In genomic region chr13:107847179-107848012, GRCm38 (mm10) we compare ENCODE assay signal across 9 mouse cellular contexts.
DNase-seq lines count a peak whose midpoint lies in the region; ATAC-seq and TF ChIP-seq lines count a peak whose summit lies in the region.
"Had no signal": no experiment of that assay in that cellular context is flagged by ENCODE, and none has a peak within 500 bp of the region (broad histone marks: within the 10 kb centered on the region; RNA-seq: fewer than 3 reads in every experiment).

No protein-coding gene starts in this region.

- H3K36me3 ChIP-seq in CH12.LX (replicated peaks in 1 of 2; ENCODE audit: control insufficient read depth in 1 of 2, insufficient read depth in 1 of 2, low read length in 1 of 2): no peaks in the 10 kb centered on the region
- no peaks in the 10 kb centered on the region for H3K36me3 ChIP-seq in hindbrain, embryonic 16.5 days (ENCODE audit: control insufficient read depth, insufficient read depth, low read length)
- H3K36me3 ChIP-seq in liver, postnatal 0 days (replicated peaks; ENCODE audit: insufficient read depth, low read length): no peaks in the 10 kb centered on the region
- H3K36me3 ChIP-seq in small intestine, adult 2 months (ENCODE audit: control insufficient read depth, insufficient read depth, low read length): no peaks in the 10 kb centered on the region

- 0 out of 2 replicates have a peak overlapping the region, but pooled peaks have one; percentile 4 for H3K4me2 ChIP-seq in CH12.LX (ENCODE audit: insufficient read depth, low read depth, poor library complexity, severe bottlenecking)
- peak overlapping the region; percentile 45 for H3K4me2 ChIP-seq in hindbrain, embryonic 16.5 days (ENCODE audit: low read length)
- peak overlapping the region; percentile 38 for H3K4me2 ChIP-seq in liver, postnatal 0 days (ENCODE audit: low read depth, low read length)

- peak; percentile 28; the same call in 1 of the 2 replicates for ATAC-seq in common myeloid progenitor, adult 5-6 weeks (replicated peaks; ENCODE audit: low read depth, poor library complexity, severe bottlenecking)
- peak; percentile 19; the same call in 1 of the 2 replicates for ATAC-seq in hindbrain, embryonic 16.5 days
- no peak for ATAC-seq in liver, postnatal 0 days
- ATAC-seq in erythroblast, adult 5-6 weeks (replicated peaks; ENCODE audit: low FRiP score, poor library complexity, severe bottlenecking): no peak

- TF ChIP-seq RAD21 in CH12.LX (IDR thresholded peaks at IDR 0.05; ENCODE audit: low read depth, low read length): no peak

- no peaks in the 10 kb centered on the region for H3K9me3 ChIP-seq in CH12.LX (replicated peaks; ENCODE audit: low read length)
- H3K9me3 ChIP-seq in hindbrain, embryonic 16.5 days (ENCODE audit: control insufficient read depth, low read length): no peaks in the 10 kb centered on the region
- H3K9me3 ChIP-seq in liver, postnatal 0 days (ENCODE audit: low read length): no peaks in the 10 kb centered on the region

- no peaks in the 10 kb centered on the region for H3K27me3 ChIP-seq in CH12.LX (replicated peaks)
- no peaks in the 10 kb centered on the region for H3K27me3 ChIP-seq in hindbrain, embryonic 16.5 days (replicated peaks; ENCODE audit: control insufficient read depth, insufficient read depth, low read length)
- no peaks in the 10 kb centered on the region for H3K27me3 ChIP-seq in liver, postnatal 0 days (ENCODE audit: insufficient read depth, low read length)
- no peaks in the 10 kb centered on the region for H3K27me3 ChIP-seq in small intestine, adult 2 months (ENCODE audit: control insufficient read depth, insufficient read depth, low read length)

- no peak overlapping the region for H3K4me3 ChIP-seq in CH12.LX (replicated peaks in 1 of 3; ENCODE audit: low read depth in 2 of 3, low read length in 2 of 3, poor library complexity in 1 of 3)
- no peak overlapping the region for H3K4me3 ChIP-seq in hindbrain, embryonic 16.5 days (ENCODE audit: low read length)
- no peak overlapping the region for H3K4me3 ChIP-seq in liver, postnatal 0 days (ENCODE audit: low read depth, low read length)
- H3K4me3 ChIP-seq in small intestine, adult 2 months (ENCODE audit: low read depth, low read length): peak overlapping the region; percentile 47

- DNase-seq in CH12.LX (ENCODE audit: extremely low read depth): peak; percentile 61
- DNase-seq in liver, postnatal 0 days: no peak
- no peak for DNase-seq in thymus, postnatal 25 days
- no peak for DNase-seq in layer of hippocampus, postnatal 10 days (ENCODE audit: low spot score in 2 of 2)

- TF ChIP-seq POLR2A in CH12.LX (IDR thresholded peaks at IDR 0.05; ENCODE audit: low read depth, low read length): no peak
- TF ChIP-seq POLR2A in small intestine, adult 2 months (IDR thresholded peaks at IDR 0.05; ENCODE audit: low read depth, low read length): no peak

- dilution Hi-C loops in CH12.LX (cut with MboI; ENCODE audit: extremely low pct_ligation_motif_present, extremely low pct_unique_long_range_greater_than_20kb, low sequenced_read_pairs): no loop called here

- H3K4me1 ChIP-seq in CH12.LX (ENCODE audit: control insufficient read depth in 1 of 2, insufficient read depth in 2 of 2): peaks cover 10 to 41% of the 10 kb centered on the region in 2 experiments
- peaks cover 38% of the 10 kb centered on the region for H3K4me1 ChIP-seq in hindbrain, embryonic 16.5 days (ENCODE audit: control insufficient read depth, insufficient read depth, low read depth, low read length)
- peaks cover 7% of the 10 kb centered on the region for H3K4me1 ChIP-seq in liver, postnatal 0 days (ENCODE audit: insufficient read depth)
- peaks cover 7% of the 10 kb centered on the region for H3K4me1 ChIP-seq in small intestine, adult 2 months (ENCODE audit: control insufficient read depth, insufficient read depth, insufficient read length, low read length)

- TF ChIP-seq CTCF in CH12.LX (conservative IDR thresholded peaks at IDR 0.05 in 1 of 2, IDR thresholded peaks at IDR 0.05 in 1 of 2; ENCODE audit: low read depth in 2 of 2, low read length in 2 of 2): no peak
- TF ChIP-seq CTCF in liver, postnatal 0 days (IDR thresholded peaks at IDR 0.05; ENCODE audit: low read depth): no peak
- no peak for TF ChIP-seq CTCF in small intestine, adult 2 months (IDR thresholded peaks at IDR 0.05; ENCODE audit: extremely low read depth, insufficient read length, insufficient replicate concordance, low read depth, low read length)

- no peak; the same call in 1 of the 2 replicates for TF ChIP-seq EP300 in CH12.LX (IDR thresholded peaks at IDR 0.05; ENCODE audit: low read length)
- TF ChIP-seq EP300 in liver, postnatal 0 days (IDR thresholded peaks at IDR 0.05; ENCODE audit: low read depth): no peak

- H3K9ac ChIP-seq in CH12.LX (ENCODE audit: insufficient read depth, low read depth): no peak overlapping the region
- H3K9ac ChIP-seq in hindbrain, embryonic 16.5 days (ENCODE audit: low read depth, low read length): peak overlapping the region; percentile 36
- H3K9ac ChIP-seq in liver, postnatal 0 days (replicated peaks): no peak overlapping the region

- no peak overlapping the region for H3K27ac ChIP-seq in CH12.LX (ENCODE audit: insufficient read depth, low read depth)
- peak overlapping the region; percentile 29; the same call in 1 of the 2 replicates for H3K27ac ChIP-seq in hindbrain, embryonic 16.5 days (ENCODE audit: low read depth, low read length)
- no peak overlapping the region for H3K27ac ChIP-seq in liver, postnatal 0 days (ENCODE audit: low read depth)
- peak overlapping the region; percentile 74 for H3K27ac ChIP-seq in small intestine, adult 2 months (ENCODE audit: insufficient read depth, low read depth, low read length)
- H3K27ac ChIP-seq: macrophage had no signal

- in situ Hi-C loops in CH12.LX (cut with MboI; ENCODE audit: low pct_ligation_motif_present, low pct_unique_long_range_greater_than_20kb, low sequenced_read_pairs): no loop called here

- H3K79me2 ChIP-seq in CH12.LX (replicated peaks; ENCODE audit: control insufficient read depth, extremely low read depth, insufficient read depth, poor library complexity, severe bottlenecking): 0 out of 2 replicates have a peak, but pooled peaks cover 5% of the 10 kb centered on the region

- WGBS in hindbrain, embryonic 16.5 days: 34% methylated on average over 18 of the region's 18 CpGs
- WGBS in liver, postnatal 0 days (ENCODE audit: insufficient replicate concordance): 51% methylated on average over 18 of the region's 18 CpGs
- 12% methylated on average over 18 of the region's 18 CpGs for WGBS in small intestine, adult 2 months

TF ChIP-seq in CH12.LX, 34 proteins besides CTCF, POLR2A, EP300 and RAD21:
- TF ChIP-seq MAX (IDR thresholded peaks at IDR 0.05; ENCODE audit: low read length): no peak
- no peak for TF ChIP-seq NRF1 (IDR thresholded peaks at IDR 0.05; ENCODE audit: low read depth, low read length)
- no peak for TF ChIP-seq TCF12 (IDR thresholded peaks at IDR 0.05; ENCODE audit: low read depth, low read length)
- no peak for TF ChIP-seq ETS1 (conservative IDR thresholded peaks at IDR 0.05; ENCODE audit: low read depth, low read length)
- no peak for TF ChIP-seq MXI1 (IDR thresholded peaks at IDR 0.05; ENCODE audit: low read depth, low read length)
- no peak for TF ChIP-seq SIN3A (IDR thresholded peaks at IDR 0.05; ENCODE audit: low read length)
- TF ChIP-seq JUND (conservative IDR thresholded peaks at IDR 0.05; ENCODE audit: low read depth, low read length): no peak
- TF ChIP-seq SMC3 (IDR thresholded peaks at IDR 0.05; ENCODE audit: low read depth, low read length): no peak

Comparison
In these comparisons a context has a peak if more than half of its experiments do, and no peak if none do; other contexts are left out.
1. H3K27ac ChIP-seq: peak in hindbrain, embryonic 16.5 days (single experiment) and small intestine, adult 2 months (single experiment); none in CH12.LX (single experiment) and liver, postnatal 0 days (single experiment).
2. ATAC-seq: peak in common myeloid progenitor, adult 5-6 weeks (single experiment) and hindbrain, embryonic 16.5 days (single experiment); none in liver, postnatal 0 days (single experiment) and erythroblast, adult 5-6 weeks (single experiment).
3. Peak in every context shown above with its lines, with median percentiles within 50 percentile points of each other: H3K4me2 ChIP-seq.